Mouse (Mus musculus) telencephalon, adult 2 months (tissue): ENCODE data around the gene Eif6.
A peak's percentile ranks its signal among the peaks of the same experiment; 100 is the strongest.

Experiments used
- DNase-seq: peaks from one replicate; pipeline ENCODE4 v3.0.0-alpha.2; 2011; ENCODE audit warnings: low read depth, low spot score

Gene Eif6

DNA sequence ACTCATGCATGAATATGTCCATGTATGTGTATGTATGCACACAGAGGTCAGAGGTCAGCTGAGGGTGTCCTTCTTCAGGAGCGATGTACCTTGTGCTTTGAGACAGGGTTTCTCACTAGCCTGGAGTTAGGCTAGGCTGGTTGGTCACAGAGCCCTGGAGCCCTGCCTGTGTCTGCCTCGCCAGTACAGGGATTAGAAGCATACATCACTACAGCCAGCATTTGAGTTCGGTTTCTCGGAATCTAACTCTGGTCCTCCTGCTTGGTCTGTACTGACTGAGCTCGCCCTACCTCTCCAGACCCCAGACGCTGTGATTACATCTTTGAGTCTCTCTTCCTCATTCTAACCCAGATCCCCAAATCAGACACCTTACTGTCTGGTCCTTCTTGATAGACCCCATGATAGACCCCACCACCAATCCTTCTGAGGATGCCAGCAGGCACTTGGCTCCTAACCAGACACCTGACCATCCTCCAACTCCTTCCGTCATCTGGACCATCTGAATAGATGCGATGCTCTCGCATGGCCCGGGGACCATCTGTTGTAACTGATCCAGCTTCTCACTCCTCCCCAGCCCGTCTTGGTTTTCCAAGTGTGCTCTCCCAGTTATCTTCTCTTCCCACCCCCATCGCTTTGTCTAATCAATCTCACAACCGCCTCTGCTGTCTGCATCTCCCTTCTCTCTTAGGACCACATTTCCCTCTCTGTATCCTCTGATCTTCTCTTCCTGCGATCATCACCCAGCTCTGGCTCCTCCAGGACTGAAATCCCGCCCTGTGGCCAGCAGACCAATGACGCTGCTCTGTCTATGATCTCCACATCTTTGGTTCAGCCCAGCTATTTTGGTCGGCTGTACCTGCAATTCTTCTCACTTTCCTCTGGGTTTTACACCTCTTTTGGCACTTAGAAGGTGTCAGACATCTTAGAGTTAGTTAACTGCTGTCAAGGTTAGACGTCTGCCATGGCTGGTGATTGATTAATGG lies 38.5 kb downstream of the Eif6 start:
- DNase-seq = no peak

GRCm38 (mm10) chr2:155786905-155787304 lies 39.8 kb downstream of the Eif6 start:
- DNase-seq = no peak

GRCm38 (mm10) chr2:155784534-155784933 lies 42.2 kb downstream of the Eif6 start:
- peak; percentile 72 for DNase-seq

DNA sequence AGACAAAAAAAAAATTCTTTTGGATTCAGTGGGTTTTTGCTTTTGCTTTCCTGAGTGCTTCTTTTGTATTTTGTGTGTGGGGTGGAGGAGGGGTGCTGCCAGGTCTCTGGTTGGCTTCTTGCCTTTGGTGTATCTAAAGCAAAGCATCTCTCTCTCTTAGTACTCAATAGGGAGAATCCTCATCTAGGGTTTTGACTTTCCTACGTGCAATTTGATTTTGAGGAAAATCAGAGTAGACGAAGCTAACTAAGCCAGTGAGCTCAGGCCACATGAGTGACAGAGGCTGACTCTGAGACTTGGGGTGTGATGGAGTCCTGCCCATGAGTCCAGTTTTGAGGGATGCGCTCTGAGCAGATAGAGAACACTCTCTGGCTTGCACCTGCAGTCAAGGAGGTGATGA lies 47.2 kb downstream of the Eif6 start:
- DNase-seq = no peak

GRCm38 (mm10) chr2:155779066-155779465 lies 47.7 kb downstream of the Eif6 start:
- no peak for DNase-seq

DNA sequence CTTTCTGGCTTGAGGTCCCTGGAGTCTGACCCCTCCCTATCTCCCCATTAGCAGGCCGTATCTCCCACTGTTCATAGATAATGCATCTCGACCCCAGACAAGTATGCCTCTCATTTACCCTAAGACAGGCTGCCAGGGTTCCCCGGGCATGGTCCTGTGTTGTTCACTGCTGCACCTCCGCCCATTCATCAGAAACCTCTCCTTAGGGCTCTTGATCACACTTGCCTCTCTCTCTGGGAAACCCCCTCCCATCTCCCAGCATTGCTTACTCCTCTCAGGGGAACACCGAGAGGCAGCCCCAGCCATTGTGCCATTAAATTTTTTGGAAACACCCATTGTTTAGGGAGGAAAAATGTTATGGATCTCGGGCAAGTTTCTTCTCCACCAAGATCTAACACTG lies 48.7 kb downstream of the Eif6 start:
- no peak for DNase-seq

DNA sequence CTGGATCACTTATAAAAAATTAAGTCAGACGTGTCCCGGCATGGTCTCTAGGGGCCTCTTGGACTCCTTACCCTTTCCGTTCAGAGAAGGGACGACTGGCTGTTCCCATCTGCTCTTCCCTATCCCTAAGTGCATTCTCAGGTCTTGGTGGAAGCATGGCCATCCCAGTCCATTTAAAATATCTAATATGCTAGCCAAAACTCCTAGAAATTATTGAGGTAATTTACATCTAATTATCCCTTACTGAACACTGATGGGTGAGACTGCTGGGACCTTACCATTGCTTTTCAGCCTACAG lies 49.1 kb downstream of the Eif6 start:
- DNase-seq = no peak

GRCm38 (mm10) chr2:155776824-155777687 lies 49.7 kb downstream of the Eif6 start:
- DNase-seq = no peak

GRCm38 (mm10) chr2:155775685-155776263 lies 51.0 kb downstream of the Eif6 start:
- DNase-seq = peak; percentile 32

DNA sequence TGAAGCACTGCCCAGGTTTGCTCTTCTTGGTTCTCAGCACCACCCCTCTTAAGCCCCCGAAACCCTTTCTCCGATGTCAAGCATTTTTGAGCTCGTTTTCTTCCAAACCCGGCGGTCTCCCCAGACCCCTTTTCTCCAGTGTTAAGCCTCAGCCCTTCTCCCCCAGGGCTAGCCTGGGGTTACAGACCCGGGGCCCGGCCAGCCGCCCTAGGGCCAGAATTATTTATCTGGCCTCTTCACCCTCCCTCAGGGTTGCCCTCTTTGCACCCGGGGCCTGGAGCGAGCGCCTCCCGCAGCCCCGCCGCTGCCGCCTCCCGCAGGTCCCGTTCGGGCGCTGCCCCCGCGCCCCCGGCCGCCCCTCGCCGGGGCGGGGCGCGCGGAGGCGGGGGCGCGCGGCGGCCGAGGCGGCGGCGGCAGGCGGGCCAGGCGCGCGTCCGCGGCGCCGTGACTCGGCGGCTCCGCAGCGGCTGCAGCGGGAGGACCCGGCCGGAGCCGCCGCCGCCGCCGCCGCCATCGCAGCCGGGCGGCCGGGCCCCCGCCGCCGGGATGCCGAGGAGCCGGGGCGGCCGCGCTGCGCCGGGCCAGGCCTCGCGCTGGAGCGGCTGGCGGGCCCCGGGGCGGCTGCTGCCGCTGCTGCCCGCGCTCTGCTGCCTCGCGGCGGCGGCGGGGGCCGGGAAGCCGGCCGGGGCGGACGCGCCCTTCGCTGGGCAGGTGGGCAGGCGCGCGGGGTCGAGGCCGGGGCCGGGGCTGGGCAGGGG lies 51.6 kb downstream of the Eif6 start, which contains the start of gene Mmp24:
TSS of gene Mmp24 (plus strand) at position 416 of the 758 bp plus-strand sequence.
- DNase-seq = no peak

DNA sequence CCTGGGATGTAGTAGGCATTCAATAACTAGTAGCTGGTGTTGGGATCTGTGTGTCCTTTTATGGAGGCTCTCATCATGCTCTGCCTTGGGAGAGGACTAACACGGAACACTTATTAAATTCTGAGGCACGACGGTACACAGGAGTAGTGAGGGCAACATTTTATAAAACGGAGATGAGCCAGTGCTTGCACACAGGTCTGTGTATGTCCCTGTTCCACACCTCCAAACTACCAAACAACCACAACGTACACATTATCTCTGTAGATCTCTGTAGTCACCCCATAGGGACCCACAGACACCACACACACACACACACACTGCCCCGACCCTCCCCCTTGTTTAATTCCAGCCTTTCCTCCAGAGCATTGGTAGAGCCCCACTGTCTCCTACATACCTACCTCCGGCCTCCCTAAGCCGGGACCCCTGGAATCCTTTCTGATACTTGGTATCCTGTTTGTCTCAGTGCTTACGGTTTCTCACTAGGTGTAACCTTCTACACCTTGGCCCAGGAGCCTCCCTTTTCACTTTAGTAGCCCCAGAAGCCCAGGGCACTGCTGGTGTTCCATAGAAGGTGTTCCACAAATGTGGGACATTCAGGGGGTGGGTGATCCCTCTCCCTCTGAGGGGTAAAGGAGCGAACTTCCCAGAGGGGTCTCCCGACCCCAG lies 52.3 kb downstream of the Eif6 start:
- no peak for DNase-seq

DNA sequence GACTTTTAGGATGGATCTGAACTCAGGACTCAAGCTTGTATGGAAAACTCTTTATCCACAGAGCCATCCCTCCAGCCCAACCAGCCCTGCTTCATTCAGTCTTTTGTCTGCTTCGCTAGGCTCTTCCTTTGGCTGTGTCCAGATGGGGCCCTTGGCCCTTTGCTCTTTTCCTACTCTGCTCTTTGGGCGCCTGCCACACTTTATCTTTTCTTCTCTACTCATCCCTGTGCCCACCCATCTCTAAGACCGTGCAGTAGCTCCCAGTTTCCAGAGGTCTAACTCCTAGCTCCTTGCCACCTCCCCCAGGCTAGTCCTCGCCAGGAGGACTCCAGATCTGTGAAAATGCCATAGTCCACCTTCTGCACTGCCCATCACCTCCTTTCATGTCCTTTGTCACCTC lies 53.1 kb downstream of the Eif6 start:
- no peak for DNase-seq
